Mouse (Mus musculus): ENCODE data around the gene Mroh7. TPM values are rescaled to one million over a fixed set of nuclear protein-coding genes. Genes with fewer than 3 reads are reported as not detected.

Mroh7 gene
- polyA plus RNA-seq, 1 experiment: not detected

GRCm38 (mm10) chr4:106713622-106714021 lies 17.1 kb downstream of the Mroh7 start:
- no peak overlapping the region for H3K27ac ChIP-seq (replicated peaks; ENCODE audit: low read depth, low read length)
- H3K4me3 ChIP-seq (ENCODE audit: insufficient read depth, low read depth, low read length): no peak overlapping the region
- no peaks in the 10 kb centered on the region for H3K4me1 ChIP-seq (ENCODE audit: control insufficient read depth, insufficient read depth, insufficient read length, low read length)

GRCm38 (mm10) chr4:106708408-106708807 lies 22.3 kb downstream of the Mroh7 start:
- no peak overlapping the region for H3K27ac ChIP-seq (replicated peaks; ENCODE audit: low read depth, low read length)
- no peaks in the 10 kb centered on the region for H3K4me1 ChIP-seq (ENCODE audit: control insufficient read depth, insufficient read depth, insufficient read length, low read length)
- no peak overlapping the region for H3K4me3 ChIP-seq (ENCODE audit: insufficient read depth, low read depth, low read length)

- no peaks in the 10 kb centered on the region for H3K4me1 ChIP-seq (ENCODE audit: control insufficient read depth, insufficient read depth, insufficient read length, low read length)
- H3K27ac ChIP-seq (replicated peaks; ENCODE audit: low read depth, low read length): no peak overlapping the region
- no peak overlapping the region for H3K4me3 ChIP-seq (ENCODE audit: insufficient read depth, low read depth, low read length)
These were observed 22.8 kb downstream of the Mroh7 start for GRCm38 (mm10) chr4:106707957-106708356.

- H3K27ac ChIP-seq (replicated peaks; ENCODE audit: low read depth, low read length): no peak overlapping the region
- no peak overlapping the region for H3K4me3 ChIP-seq (ENCODE audit: insufficient read depth, low read depth, low read length)
- H3K4me1 ChIP-seq (ENCODE audit: control insufficient read depth, insufficient read depth, insufficient read length, low read length): no peaks in the 10 kb centered on the region
These were observed 25.5 kb downstream of the Mroh7 start for GRCm38 (mm10) chr4:106705096-106705665.

GRCm38 (mm10) chr4:106704416-106704815 lies 26.3 kb downstream of the Mroh7 start:
- no peak overlapping the region for H3K27ac ChIP-seq (replicated peaks; ENCODE audit: low read depth, low read length)
- H3K4me1 ChIP-seq (ENCODE audit: control insufficient read depth, insufficient read depth, insufficient read length, low read length): no peaks in the 10 kb centered on the region
- H3K4me3 ChIP-seq (ENCODE audit: insufficient read depth, low read depth, low read length): no peak overlapping the region

- Histone ChIP-seq H3K4me1 (ENCODE audit: control insufficient read depth, insufficient read depth, insufficient read length, low read length) (no peaks in the 10 kb centered on the region), H3K27ac (replicated peaks; ENCODE audit: low read depth, low read length) (no peak overlapping the region), H3K4me3 (ENCODE audit: insufficient read depth, low read depth, low read length) (no peak overlapping the region)
These were observed 26.8 kb downstream of the Mroh7 start for GRCm38 (mm10) chr4:106703956-106704355.

GRCm38 (mm10) chr4:106700798-106701197 lies 29.9 kb downstream of the Mroh7 start:
- Histone ChIP-seq H3K4me1 (ENCODE audit: control insufficient read depth, insufficient read depth, insufficient read length, low read length) (no peaks in the 10 kb centered on the region), H3K27ac (replicated peaks; ENCODE audit: low read depth, low read length) (no peak overlapping the region), H3K4me3 (ENCODE audit: insufficient read depth, low read depth, low read length) (no peak overlapping the region)

- Histone ChIP-seq H3K27ac (replicated peaks; ENCODE audit: low read depth, low read length) (no peak overlapping the region), H3K4me3 (ENCODE audit: insufficient read depth, low read depth, low read length) (no peak overlapping the region), H3K4me1 (ENCODE audit: control insufficient read depth, insufficient read depth, insufficient read length, low read length) (no peaks in the 10 kb centered on the region)
These were observed 30.7 kb downstream of the Mroh7 start for GRCm38 (mm10) chr4:106699989-106700388.

- Histone ChIP-seq H3K4me3 (ENCODE audit: insufficient read depth, low read depth, low read length) (no peak overlapping the region), H3K27ac (replicated peaks; ENCODE audit: low read depth, low read length) (no peak overlapping the region), H3K4me1 (ENCODE audit: control insufficient read depth, insufficient read depth, insufficient read length, low read length) (no peaks in the 10 kb centered on the region)
These were observed 36.8 kb downstream of the Mroh7 start for GRCm38 (mm10) chr4:106693841-106694430.

GRCm38 (mm10) chr4:106688636-106689296 lies 42.0 kb downstream of the Mroh7 start:
- Histone ChIP-seq H3K27ac (replicated peaks; ENCODE audit: low read depth, low read length) (no peak overlapping the region), H3K4me1 (ENCODE audit: control insufficient read depth, insufficient read depth, insufficient read length, low read length) (no peaks in the 10 kb centered on the region), H3K4me3 (ENCODE audit: insufficient read depth, low read depth, low read length) (no peak overlapping the region)

- Histone ChIP-seq H3K27ac (replicated peaks; ENCODE audit: low read depth, low read length) (no peak overlapping the region), H3K4me1 (ENCODE audit: control insufficient read depth, insufficient read depth, insufficient read length, low read length) (no peaks in the 10 kb centered on the region; the same call in 1 of the 2 replicates), H3K4me3 (ENCODE audit: insufficient read depth, low read depth, low read length) (no peak overlapping the region)
These were observed 49.8 kb downstream of the Mroh7 start for GRCm38 (mm10) chr4:106680955-106681354.

GRCm38 (mm10) chr4:106679152-106679551 lies 51.6 kb downstream of the Mroh7 start:
- Histone ChIP-seq H3K4me1 (ENCODE audit: control insufficient read depth, insufficient read depth, insufficient read length, low read length) (no peaks in the 10 kb centered on the region; the same call in 1 of the 2 replicates), H3K4me3 (ENCODE audit: insufficient read depth, low read depth, low read length) (peak overlapping the region; percentile 74), H3K27ac (replicated peaks; ENCODE audit: low read depth, low read length) (no peak overlapping the region)

GRCm38 (mm10) chr4:106678442-106679118 lies 52.1 kb downstream of the Mroh7 start, which contains the start of gene Ttc4:
Gene Ttc4, minus strand, starts transcription at chr4:106678944.
- H3K4me3 ChIP-seq (ENCODE audit: insufficient read depth, low read depth, low read length): peak within 1 kb of the TSS; percentile 74
- no peaks in the 10 kb centered on the region; the same call in 1 of the 2 replicates for H3K4me1 ChIP-seq (ENCODE audit: control insufficient read depth, insufficient read depth, insufficient read length, low read length)
- no peak within 1 kb of the TSS for H3K27ac ChIP-seq (replicated peaks; ENCODE audit: low read depth, low read length)

GRCm38 (mm10) chr4:106676749-106677148 lies 54.0 kb downstream of the Mroh7 start:
- H3K4me3 ChIP-seq (ENCODE audit: insufficient read depth, low read depth, low read length): no peak overlapping the region
- no peaks in the 10 kb centered on the region; the same call in 1 of the 2 replicates for H3K4me1 ChIP-seq (ENCODE audit: control insufficient read depth, insufficient read depth, insufficient read length, low read length)

GRCm38 (mm10) chr4:106666546-106666945 lies 64.2 kb downstream of the Mroh7 start:
- no peak overlapping the region for H3K27ac ChIP-seq (replicated peaks; ENCODE audit: low read depth, low read length)
- H3K4me1 ChIP-seq (ENCODE audit: control insufficient read depth, insufficient read depth, insufficient read length, low read length): no peaks in the 10 kb centered on the region
- no peak overlapping the region for H3K4me3 ChIP-seq (ENCODE audit: insufficient read depth, low read depth, low read length)

More at GRCm38 (mm10) chr4:106676749-106677148, 54.0 kb downstream of the Mroh7 start:
- H3K27ac ChIP-seq (replicated peaks; ENCODE audit: low read depth, low read length): no peak overlapping the region
